Mouse (Mus musculus): ENCODE measurements around the gene Mpig6b. TPM values are rescaled to one million over a fixed set of nuclear protein-coding genes. Genes with fewer than 3 reads are reported as not detected.
A peak's percentile ranks its signal among the peaks of the same experiment; 100 is the strongest.

Gene Mpig6b
- total and polyA plus RNA-seq, 2 experiments from 2014 or later, result 0.18 TPM; not detected in 1

- 36% methylated on average over 10 of the region's 11 CpGs for WGBS
- no peaks in the 10 kb centered on the region for H3K36me3 ChIP-seq (ENCODE audit: insufficient read depth, low read length)
These were observed 17.6 kb downstream of the Mpig6b start for GRCm38 (mm10) chr17:35048149-35048931.

GRCm38 (mm10) chr17:35047688-35048087 is 18.3 kb downstream of the Mpig6b start:
- no peaks in the 10 kb centered on the region for H3K27me3 ChIP-seq (ENCODE audit: insufficient read depth, low read length)
- no peak for DNase-seq (ENCODE audit: low spot score)
- TF ChIP-seq CTCF (IDR thresholded peaks at IDR 0.05; ENCODE audit: low read depth), result no peak
- 58% methylated on average over 1 of the region's 1 CpGs for WGBS
- ATAC-seq, result no peak
- 0 out of 2 replicates have a peak, but pooled peaks cover 4% of the 10 kb centered on the region for H3K4me1 ChIP-seq (ENCODE audit: insufficient read depth, low read length)
- no peaks in the 10 kb centered on the region for H3K9me3 ChIP-seq (ENCODE audit: low read length)
- no peak overlapping the region for H3K9ac ChIP-seq (replicated peaks; ENCODE audit: low read length)
- H3K27ac ChIP-seq, result peak overlapping the region; percentile 64; the same call in 1 of the 2 replicates
- H3K36me3 ChIP-seq (ENCODE audit: insufficient read depth, low read length), result no peaks in the 10 kb centered on the region
- no peak overlapping the region for H3K4me2 ChIP-seq (ENCODE audit: low read depth, low read length)
- no peak overlapping the region for H3K4me3 ChIP-seq (ENCODE audit: low read length)

More at GRCm38 (mm10) chr17:35048149-35048931, 17.6 kb downstream of the Mpig6b start:
- no peak overlapping the region for H3K4me3 ChIP-seq (ENCODE audit: low read length)
- H3K4me2 ChIP-seq (ENCODE audit: low read depth, low read length), result no peak overlapping the region
- no peak for DNase-seq (ENCODE audit: low spot score)
- TF ChIP-seq CTCF (IDR thresholded peaks at IDR 0.05; ENCODE audit: low read depth), result no peak
- no peaks in the 10 kb centered on the region for H3K9me3 ChIP-seq (ENCODE audit: low read length)
- no peak for ATAC-seq
- no peak overlapping the region for H3K9ac ChIP-seq (replicated peaks; ENCODE audit: low read length)
- 0 out of 2 replicates have a peak, but pooled peaks cover 4% of the 10 kb centered on the region for H3K4me1 ChIP-seq (ENCODE audit: insufficient read depth, low read length)
- H3K27ac ChIP-seq, result peak overlapping the region; percentile 64; the same call in 1 of the 2 replicates
- H3K27me3 ChIP-seq (ENCODE audit: insufficient read depth, low read length), result no peaks in the 10 kb centered on the region

DNA sequence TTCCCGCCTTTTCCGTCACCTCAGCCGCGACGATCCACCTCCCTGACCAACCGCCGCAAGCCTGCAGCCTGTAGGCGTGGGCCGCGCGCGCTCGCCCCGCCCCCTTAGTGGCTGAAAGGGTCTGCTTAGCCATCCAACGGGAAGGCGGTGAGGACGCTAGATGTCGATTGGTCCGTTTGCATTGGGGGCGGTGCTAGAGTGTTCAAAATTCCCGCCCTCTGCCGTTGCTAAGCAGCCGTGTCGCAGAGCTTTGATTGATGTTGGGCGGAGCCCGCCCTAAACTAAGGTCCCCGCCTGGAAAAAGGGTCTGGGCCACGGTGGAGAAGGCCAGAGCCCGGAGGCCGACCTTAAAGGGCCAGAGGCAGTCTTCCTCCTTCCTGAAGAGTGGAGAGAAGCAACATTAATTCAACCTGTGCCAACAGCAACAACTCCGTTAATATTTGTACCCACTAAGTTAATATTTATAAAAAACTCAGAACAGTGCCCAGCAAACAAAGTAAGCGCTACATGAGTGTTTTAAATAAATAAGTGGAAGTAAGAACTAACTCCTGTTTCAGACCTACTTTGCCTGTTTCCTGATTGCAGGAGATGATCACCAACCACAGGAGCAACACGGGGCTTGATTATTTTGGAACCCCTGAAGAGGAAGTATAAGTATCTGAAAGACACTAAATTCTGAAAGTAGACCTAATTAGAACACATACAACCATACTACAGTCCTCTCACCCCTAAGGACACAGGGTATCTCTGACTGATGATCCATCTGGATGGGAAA is 19.1 kb downstream of the Mpig6b start, which contains the start of gene Msh5:
Msh5 (minus strand) TSS at position 65 of the 775 bp plus-strand sequence.
- Histone ChIP-seq H3K27ac (peak within 1 kb of the TSS; percentile 51), H3K9ac (replicated peaks; ENCODE audit: low read length) (peak within 1 kb of the TSS; percentile 67), H3K4me3 (ENCODE audit: low read length) (peak within 1 kb of the TSS; percentile 53), H3K9me3 (ENCODE audit: low read length) (no peaks in the 10 kb centered on the region), H3K27me3 (ENCODE audit: insufficient read depth, low read length) (no peaks in the 10 kb centered on the region), H3K36me3 (ENCODE audit: insufficient read depth, low read length) (no peaks in the 10 kb centered on the region), H3K4me2 (ENCODE audit: low read depth, low read length) (peak within 1 kb of the TSS; percentile 74), H3K4me1 (ENCODE audit: insufficient read depth, low read length) (0 out of 2 replicates have a peak, but pooled peaks cover 4% of the 10 kb centered on the region)
- 3% methylated on average over 32 of the region's 33 CpGs for WGBS
- TF ChIP-seq CTCF (IDR thresholded peaks at IDR 0.05; ENCODE audit: low read depth), result no peak
- DNase-seq (ENCODE audit: low spot score) (peak; percentile 99), ATAC-seq (peak; percentile 99)

DNA sequence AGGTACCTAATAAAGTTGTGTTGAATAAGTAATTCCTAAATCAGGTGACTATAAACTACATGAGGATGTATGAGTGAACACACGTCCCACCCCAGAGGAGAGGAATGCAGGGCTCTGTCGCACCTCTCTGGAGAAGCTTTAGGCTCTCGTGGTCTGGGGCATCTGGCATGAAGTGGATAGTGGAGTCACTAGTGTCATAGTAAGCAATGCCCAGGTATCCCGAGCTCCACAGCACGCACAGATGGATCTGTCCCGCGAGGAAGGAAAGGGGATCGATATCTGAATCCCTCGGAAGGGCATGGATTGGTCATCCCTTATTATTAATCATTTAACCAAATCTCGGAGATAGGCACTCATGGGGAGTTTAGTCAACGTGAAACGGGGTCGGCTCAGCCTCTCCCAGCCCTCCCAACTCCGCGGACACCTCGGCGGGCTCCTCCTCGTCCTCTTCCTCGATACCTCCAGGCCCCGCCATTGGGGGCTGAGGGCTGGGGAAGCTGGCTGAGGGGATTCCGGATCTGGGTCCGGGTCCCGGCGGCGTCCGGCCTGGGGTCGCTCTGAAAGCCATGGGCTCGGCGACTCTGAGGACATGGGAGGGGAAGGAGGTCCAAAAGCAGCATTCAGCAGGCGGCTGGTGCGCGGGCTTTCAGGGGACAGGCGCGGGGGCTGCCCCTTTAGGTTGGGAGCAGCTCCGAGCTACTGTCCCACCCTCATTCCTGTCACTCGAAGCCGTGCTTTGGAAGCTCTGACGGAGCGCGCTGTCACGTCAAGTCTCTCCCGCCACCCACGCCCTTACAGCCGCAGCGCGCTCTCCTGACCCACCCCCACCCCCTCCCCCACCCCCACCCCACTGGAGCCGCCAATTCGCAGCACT is 19.9 kb downstream of the Mpig6b start:
- no peak for TF ChIP-seq CTCF (IDR thresholded peaks at IDR 0.05; ENCODE audit: low read depth)
- Histone ChIP-seq H3K36me3 (ENCODE audit: insufficient read depth, low read length) (no peaks in the 10 kb centered on the region), H3K4me3 (ENCODE audit: low read length) (peak overlapping the region; percentile 53), H3K4me1 (ENCODE audit: insufficient read depth, low read length) (0 out of 2 replicates have a peak, but pooled peaks cover 4% of the 10 kb centered on the region), H3K9me3 (ENCODE audit: low read length) (no peaks in the 10 kb centered on the region), H3K4me2 (ENCODE audit: low read depth, low read length) (peak overlapping the region; percentile 74), H3K27ac (peak overlapping the region; percentile 51; the same call in 1 of the 2 replicates), H3K9ac (replicated peaks; ENCODE audit: low read length) (peak overlapping the region; percentile 67), H3K27me3 (ENCODE audit: insufficient read depth, low read length) (no peaks in the 10 kb centered on the region)
- 7% methylated on average over 41 of the region's 48 CpGs for whole genome bisulfite sequencing
- DNase-seq (ENCODE audit: low spot score) (no peak), ATAC-seq (peak; percentile 81; the same call in 1 of the 2 replicates)

DNA sequence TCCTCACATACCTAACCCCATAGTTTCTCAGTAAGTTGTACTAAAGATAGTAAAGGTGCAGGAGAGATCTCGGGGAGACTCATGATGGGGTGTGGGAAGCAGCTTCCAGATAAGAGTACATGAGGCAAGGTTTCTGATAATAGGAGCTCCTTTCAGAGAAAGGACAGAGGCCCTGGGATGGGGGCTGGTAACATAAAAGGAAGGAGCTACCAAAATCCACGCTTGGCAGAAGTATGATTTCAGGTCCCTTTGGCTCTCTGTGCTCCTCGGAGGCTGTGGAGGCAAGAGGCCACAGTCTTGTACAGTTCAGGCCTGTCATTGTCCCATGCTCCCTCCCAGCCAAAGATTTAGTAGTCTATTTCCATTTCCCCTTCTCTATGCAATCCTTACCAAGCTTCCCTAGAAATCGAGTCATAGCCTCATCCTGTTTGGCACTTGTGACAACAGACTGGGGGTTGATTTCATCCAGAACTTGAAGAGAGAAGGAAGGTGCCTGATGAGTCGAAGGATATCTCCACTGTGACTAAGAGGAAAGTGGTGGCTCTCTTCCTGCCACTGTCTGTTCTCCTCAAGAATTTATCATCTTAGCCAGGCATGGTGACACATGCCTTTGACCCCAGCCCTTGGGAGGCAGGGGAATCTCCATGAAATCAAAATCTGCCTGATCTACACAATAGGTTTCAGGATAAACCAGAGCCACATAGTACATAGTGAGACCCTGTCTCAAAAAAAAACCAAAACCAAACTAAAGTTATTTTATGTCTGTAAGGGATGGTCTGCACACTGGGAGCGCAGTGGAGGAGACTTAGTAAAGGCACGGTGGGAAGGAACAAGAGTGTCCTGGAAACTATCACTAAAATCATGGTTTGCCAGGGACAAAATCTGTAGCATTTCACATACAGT is 20.8 kb downstream of the Mpig6b start:
- ATAC-seq (no peak), DNase-seq (ENCODE audit: low spot score) (no peak)
- Histone ChIP-seq H3K27me3 (ENCODE audit: insufficient read depth, low read length) (no peaks in the 10 kb centered on the region), H3K9ac (replicated peaks; ENCODE audit: low read length) (no peak overlapping the region; the same call in 1 of the 2 replicates), H3K36me3 (ENCODE audit: insufficient read depth, low read length) (no peaks in the 10 kb centered on the region), H3K9me3 (ENCODE audit: low read length) (no peaks in the 10 kb centered on the region), H3K27ac (no peak overlapping the region), H3K4me2 (ENCODE audit: low read depth, low read length) (peak overlapping the region; percentile 74; the same call in 1 of the 2 replicates), H3K4me1 (ENCODE audit: insufficient read depth, low read length) (0 out of 2 replicates have a peak, but pooled peaks cover 4% of the 10 kb centered on the region), H3K4me3 (ENCODE audit: low read length) (no peak overlapping the region)
- 87% methylated on average over 7 of the region's 7 CpGs for WGBS
- no peak for TF ChIP-seq CTCF (IDR thresholded peaks at IDR 0.05; ENCODE audit: low read depth)
